Mouse (Mus musculus) kidney, embryonic 15.5 days (tissue): Measurements from ENCODE around the gene Hist2h2bb. TPM values are rescaled to one million over a fixed set of nuclear protein-coding genes. Genes with fewer than 3 reads are reported as not detected.
"Not testable (repeated sequence)": the region's sequence is repeated elsewhere in the genome, so short reads cannot be mapped to it uniquely, and the experiment has no call there.

ENCODE experiments used
- ATAC-seq: fragments of 200-750 bp; cut with Nextera tagmentation; replicated peaks from 2 replicates; pipeline ENCODE4 v1.8.0; 2017; ENCODE audit warnings: moderate TSS enrichment; ENCODE audit not compliant: low FRiP score
- H3K27ac ChIP-seq: fragments of 300-500 bp; sonication (generic); 2 replicates; pipeline ENCODE4 v1.5.1; 2015; ENCODE audit warnings: mild to moderate bottlenecking, inconsistent platforms
- H3K27me3 ChIP-seq: fragments of 300-500 bp; sonication (generic); 2 replicates; pipeline ENCODE4 v1.6.1; 2015; ENCODE audit warnings: inconsistent platforms
- H3K36me3 ChIP-seq: fragments of 300-500 bp; sonication (generic); 2 replicates; pipeline ENCODE4 v1.6.1; 2015; ENCODE audit warnings: inconsistent platforms
- H3K4me1 ChIP-seq: fragments of 300-500 bp; sonication (generic); 2 replicates; pipeline ENCODE4 v1.6.1; 2015; ENCODE audit warnings: inconsistent platforms
- H3K4me2 ChIP-seq: fragments of 300-500 bp; sonication (generic); 2 replicates; pipeline ENCODE4 v1.6.1; 2015; ENCODE audit warnings: moderate library complexity, mild to moderate bottlenecking, inconsistent platforms
- H3K4me3 ChIP-seq: fragments of 300-500 bp; sonication (generic); replicated peaks from 2 replicates; pipeline ENCODE4 v1.5.1; 2015; ENCODE audit warnings: mild to moderate bottlenecking, inconsistent platforms
- H3K9ac ChIP-seq: fragments of 300-500 bp; sonication (generic); 2 replicates; pipeline ENCODE4 v1.6.1; 2015; ENCODE audit warnings: mild to moderate bottlenecking, inconsistent platforms
- H3K9me3 ChIP-seq: fragments of 300-500 bp; sonication (generic); replicated peaks from 2 replicates; pipeline ENCODE4 v1.6.1; 2016; ENCODE audit warnings: inconsistent platforms
- WGBS: fragments of 180-500 bp; shearing (Covaris S2); methylation state at CpG from one replicate; pipeline ENCODE4 v1.1.7; 2015; ENCODE audit warnings: mixed read lengths; 5-methylcytosine and 5-hydroxymethylcytosine counted together
- polyA plus RNA-seq: library from polyadenylated mRNA; unstranded; fragments of >200 nt; fragmentation: Nextera tagmentation; extraction: Ambion mirVana; gene quantifications from 2 replicates; pipeline ENCODE4 v1.2.1, GENCODE M21; 2015

The Hist2h2bb gene
- 12.8 and 17.8 TPM in 2 replicates for polyA plus RNA-seq

- H3K4me1 ChIP-seq: peaks cover 16% of the 10 kb centered on the region
- peak; percentile 96 for ATAC-seq
- WGBS: under 1% methylated on average over 45 of the region's 45 CpGs
Observed at GRCm38 (mm10) chr3:96269511-96270474, at the start of gene Hist2h2bb. Hist2h2bb (plus strand) TSS chr3:96269752.

GRCm38 (mm10) chr3:96220131-96220764 lies 49.3 kb upstream of the Hist2h2bb start:
- not testable (repeated sequence) for H3K9me3 ChIP-seq
- under 1% methylated on average over 47 of the region's 47 CpGs for WGBS
- H3K4me2 ChIP-seq: peak overlapping the region; percentile 86

More at GRCm38 (mm10) chr3:96269511-96270474, at the start of gene Hist2h2bb:
- Histone ChIP-seq H3K27ac (peak within 1 kb of the TSS; percentile 98), H3K9ac (peak within 1 kb of the TSS; percentile 72), H3K4me2 (peak within 1 kb of the TSS; percentile 82), H3K9me3 (no peaks in the 10 kb centered on the region), H3K4me3 (peak within 1 kb of the TSS; percentile 56), H3K27me3 (no peaks in the 10 kb centered on the region), H3K36me3 (no peaks in the 10 kb centered on the region)

DNA sequence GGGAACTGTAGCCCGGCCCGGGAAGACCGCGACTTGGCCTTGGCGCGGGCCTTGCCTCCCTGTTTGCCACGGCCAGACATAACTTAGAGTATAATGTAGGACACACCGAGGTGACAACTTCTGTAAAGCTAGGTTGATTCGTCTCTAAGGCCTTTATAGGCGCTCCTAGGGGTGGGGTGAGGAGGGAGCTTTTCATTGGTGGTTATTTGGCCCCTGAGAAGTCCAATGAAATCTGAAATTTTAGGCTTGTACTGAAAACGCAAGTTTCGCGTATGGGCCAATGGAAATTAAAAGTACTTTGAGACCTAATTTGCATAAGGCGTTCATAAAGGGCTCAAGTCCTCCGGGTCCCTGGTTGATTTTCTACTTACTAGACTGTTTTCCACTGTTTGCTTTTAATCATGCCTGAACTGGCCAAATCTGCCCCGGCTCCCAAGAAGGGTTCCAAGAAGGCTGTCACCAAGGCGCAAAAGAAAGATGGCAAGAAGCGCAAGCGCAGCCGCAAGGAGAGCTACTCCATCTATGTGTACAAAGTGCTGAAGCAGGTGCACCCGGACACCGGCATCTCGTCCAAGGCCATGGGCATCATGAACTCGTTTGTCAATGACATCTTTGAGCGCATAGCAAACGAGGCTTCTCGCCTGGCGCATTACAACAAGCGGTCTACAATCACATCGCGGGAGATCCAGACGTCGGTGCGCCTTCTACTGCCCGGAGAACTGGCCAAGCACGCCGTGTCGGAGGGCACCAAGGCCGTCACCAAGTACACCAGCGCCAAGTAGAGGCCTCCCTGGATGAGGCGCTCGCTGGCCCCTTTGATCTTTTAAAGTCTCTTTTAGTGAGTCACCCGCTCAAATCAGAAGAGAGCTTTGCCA lies 48.5 kb upstream of the Hist2h2bb start, which contains the start of the genes Hist2h2ac and Hist2h2be:
Gene Hist2h2ac (minus strand): TSS at position 116 of the 875 bp plus-strand sequence.
Gene Hist2h2be (plus strand): TSS at position 355 of the 875 bp plus-strand sequence.
- Histone ChIP-seq H3K36me3 (no peaks in the 10 kb centered on the region), H3K9me3 (no peaks in the 10 kb centered on the region), H3K4me1 (peaks cover 46% of the 10 kb centered on the region), H3K4me3 (peak within 1 kb of the TSS; percentile 68), H3K27me3 (no peaks in the 10 kb centered on the region), H3K27ac (peak within 1 kb of the TSS; percentile 100), H3K9ac (peak within 1 kb of the TSS; percentile 92), H3K4me2 (peak within 1 kb of the TSS; percentile 86)
- ATAC-seq: peak; percentile 94
- WGBS: under 1% methylated on average over 43 of the region's 43 CpGs

More at GRCm38 (mm10) chr3:96220131-96220764, 49.3 kb upstream of the Hist2h2bb start:
- H3K4me3 ChIP-seq: peak overlapping the region; percentile 68
- peak overlapping the region; percentile 100 for H3K27ac ChIP-seq
- H3K9ac ChIP-seq: peak overlapping the region; percentile 92
- H3K27me3 ChIP-seq, H3K36me3 ChIP-seq: not testable (repeated sequence)
- peak; percentile 2; the same call in 1 of the 2 replicates for ATAC-seq
- peaks cover 41% of the 10 kb centered on the region for H3K4me1 ChIP-seq

DNA sequence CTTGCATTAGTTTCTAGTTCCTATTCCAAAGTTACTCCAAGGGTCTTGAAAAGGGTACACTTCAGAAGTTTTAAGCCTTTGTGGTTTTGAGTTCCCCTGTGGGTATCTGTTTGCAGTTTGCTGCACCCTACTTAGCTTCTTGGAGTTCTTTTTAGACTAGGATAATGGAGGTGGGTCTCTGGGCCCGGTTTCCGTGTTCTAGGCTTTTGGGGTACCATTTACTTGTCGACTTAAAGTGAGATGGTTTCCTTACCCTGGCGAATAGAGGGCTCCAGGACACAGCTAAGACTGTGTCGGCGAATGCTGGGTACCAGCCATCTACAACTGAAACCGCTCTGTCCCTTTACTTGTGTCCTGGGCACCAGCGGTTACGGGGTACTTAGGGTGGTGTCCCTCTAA lies 47.9 kb upstream of the Hist2h2bb start:
- WGBS: 21% methylated on average over 9 of the region's 9 CpGs
- no peaks in the 10 kb centered on the region for H3K36me3 ChIP-seq
- H3K9ac ChIP-seq: peak overlapping the region; percentile 64
- no peaks in the 10 kb centered on the region for H3K27me3 ChIP-seq
- H3K4me2 ChIP-seq: peak overlapping the region; percentile 86
- peaks cover 51% of the 10 kb centered on the region for H3K4me1 ChIP-seq
- H3K4me3 ChIP-seq: peak overlapping the region; percentile 68
- H3K9me3 ChIP-seq: no peaks in the 10 kb centered on the region
- H3K27ac ChIP-seq: peak overlapping the region; percentile 100
- ATAC-seq: no peak

GRCm38 (mm10) chr3:96222774-96223173 lies 46.8 kb upstream of the Hist2h2bb start:
- Histone ChIP-seq H3K9me3 (no peaks in the 10 kb centered on the region), H3K4me2 (peak overlapping the region; percentile 86), H3K9ac (0 out of 2 replicates have a peak overlapping the region, but pooled peaks have one; percentile 10), H3K36me3 (no peaks in the 10 kb centered on the region), H3K4me1 (peaks cover 60% of the 10 kb centered on the region), H3K27ac (0 out of 2 replicates have a peak overlapping the region, but pooled peaks have one; percentile 4), H3K4me3 (no peak overlapping the region; the same call in 1 of the 2 replicates), H3K27me3 (no peaks in the 10 kb centered on the region)
- ATAC-seq: no peak
- 94% methylated on average over 4 of the region's 4 CpGs for WGBS

DNA sequence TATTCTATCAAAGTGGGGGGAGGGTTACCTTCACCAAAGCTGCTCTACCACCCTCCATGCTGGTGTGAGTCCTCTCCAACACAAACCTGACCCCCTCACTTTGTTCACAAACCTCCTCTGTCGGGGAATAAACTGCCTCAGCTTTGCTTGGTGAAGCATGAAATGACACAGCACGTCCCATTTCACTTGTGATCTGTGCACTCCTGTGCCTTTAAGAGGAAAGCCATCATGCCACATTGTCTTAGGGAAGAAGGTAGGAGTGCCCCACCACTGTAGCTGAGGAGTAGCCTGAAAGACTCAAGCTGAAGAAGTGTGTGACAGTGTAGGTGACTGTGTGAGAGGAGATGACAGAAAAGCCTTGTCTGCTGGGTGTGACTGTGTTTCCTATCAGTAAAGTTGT lies 44.1 kb upstream of the Hist2h2bb start:
- H3K4me1 ChIP-seq: peaks cover 51% of the 10 kb centered on the region
- WGBS: 18% methylated on average over 2 of the region's 2 CpGs
- H3K27ac ChIP-seq: peak overlapping the region; percentile 39
- H3K4me2 ChIP-seq: peak overlapping the region; percentile 11; the same call in 1 of the 2 replicates
- no peak overlapping the region for H3K4me3 ChIP-seq
- H3K27me3 ChIP-seq: no peaks in the 10 kb centered on the region
- no peak for ATAC-seq
- H3K9ac ChIP-seq: no peak overlapping the region
- no peaks in the 10 kb centered on the region for H3K36me3 ChIP-seq
- no peaks in the 10 kb centered on the region for H3K9me3 ChIP-seq

- 61% methylated on average over 8 of the region's 8 CpGs for WGBS
- H3K4me2 ChIP-seq: no peak overlapping the region
- H3K9me3 ChIP-seq: no peaks in the 10 kb centered on the region
- no peaks in the 10 kb centered on the region for H3K27me3 ChIP-seq
- no peak overlapping the region for H3K27ac ChIP-seq
- H3K4me1 ChIP-seq: peaks cover 48% of the 10 kb centered on the region
- H3K9ac ChIP-seq: no peak overlapping the region
- no peaks in the 10 kb centered on the region for H3K36me3 ChIP-seq
- no peak overlapping the region for H3K4me3 ChIP-seq
- no peak for ATAC-seq
Observed at GRCm38 (mm10) chr3:96226695-96227648, 42.6 kb upstream of the Hist2h2bb start.

DNA sequence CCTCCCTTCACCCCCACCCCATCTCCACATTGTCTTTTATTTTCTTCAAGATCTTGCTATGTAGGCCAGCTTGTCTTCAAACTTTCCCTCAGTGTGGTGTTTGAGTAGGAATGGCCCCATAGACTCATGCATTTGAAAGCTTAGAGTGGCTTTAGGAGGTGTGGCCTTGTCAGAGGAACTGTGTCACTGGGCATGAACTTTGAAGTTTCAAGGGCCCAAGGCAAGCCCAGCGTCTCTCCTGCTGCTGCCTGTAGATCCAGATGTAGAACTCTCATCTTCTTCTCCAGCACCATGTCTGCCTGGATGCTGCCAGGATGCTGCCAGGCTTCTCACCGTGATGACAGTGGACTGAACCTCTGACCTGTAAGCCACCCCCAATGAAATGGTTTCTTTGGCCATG lies 40.7 kb upstream of the Hist2h2bb start:
- no peak overlapping the region for H3K4me3 ChIP-seq
- 62% methylated on average over 2 of the region's 2 CpGs for WGBS

DNA sequence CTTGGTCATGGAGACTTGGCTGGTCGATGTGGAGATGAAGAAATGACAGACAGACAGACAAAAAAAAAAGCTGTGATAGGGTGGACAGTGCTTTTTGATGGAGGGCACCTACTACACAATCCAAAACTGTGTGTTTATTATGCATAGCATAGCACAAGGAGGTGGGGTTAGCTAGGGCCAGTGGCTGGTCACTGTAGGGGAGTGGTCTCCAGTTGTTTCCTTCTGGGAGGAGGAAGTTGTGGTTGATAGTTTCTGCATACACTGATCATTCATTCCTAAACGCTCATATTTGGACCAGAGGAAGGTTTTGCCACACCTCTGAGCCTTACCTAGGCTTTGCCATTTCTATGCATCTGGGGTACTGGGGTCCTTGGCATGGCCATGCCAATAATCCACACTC lies 39.1 kb upstream of the Hist2h2bb start:
- no peak overlapping the region for H3K27ac ChIP-seq
- no peak overlapping the region for H3K9ac ChIP-seq
- peaks cover 21% of the 10 kb centered on the region for H3K4me1 ChIP-seq
- no peaks in the 10 kb centered on the region for H3K36me3 ChIP-seq
- H3K27me3 ChIP-seq: no peaks in the 10 kb centered on the region
- 78% methylated on average over 2 of the region's 2 CpGs for whole genome bisulfite sequencing
- H3K9me3 ChIP-seq: no peaks in the 10 kb centered on the region
- no peak for ATAC-seq
- H3K4me3 ChIP-seq: no peak overlapping the region
- no peak overlapping the region for H3K4me2 ChIP-seq

More for the DNA sequence above, 40.7 kb upstream of the Hist2h2bb start:
- Histone ChIP-seq H3K4me2 (no peak overlapping the region), H3K9me3 (no peaks in the 10 kb centered on the region), H3K27me3 (no peaks in the 10 kb centered on the region), H3K9ac (no peak overlapping the region), H3K27ac (no peak overlapping the region), H3K4me1 (peaks cover 32% of the 10 kb centered on the region), H3K36me3 (no peaks in the 10 kb centered on the region)
- ATAC-seq: no peak

DNA sequence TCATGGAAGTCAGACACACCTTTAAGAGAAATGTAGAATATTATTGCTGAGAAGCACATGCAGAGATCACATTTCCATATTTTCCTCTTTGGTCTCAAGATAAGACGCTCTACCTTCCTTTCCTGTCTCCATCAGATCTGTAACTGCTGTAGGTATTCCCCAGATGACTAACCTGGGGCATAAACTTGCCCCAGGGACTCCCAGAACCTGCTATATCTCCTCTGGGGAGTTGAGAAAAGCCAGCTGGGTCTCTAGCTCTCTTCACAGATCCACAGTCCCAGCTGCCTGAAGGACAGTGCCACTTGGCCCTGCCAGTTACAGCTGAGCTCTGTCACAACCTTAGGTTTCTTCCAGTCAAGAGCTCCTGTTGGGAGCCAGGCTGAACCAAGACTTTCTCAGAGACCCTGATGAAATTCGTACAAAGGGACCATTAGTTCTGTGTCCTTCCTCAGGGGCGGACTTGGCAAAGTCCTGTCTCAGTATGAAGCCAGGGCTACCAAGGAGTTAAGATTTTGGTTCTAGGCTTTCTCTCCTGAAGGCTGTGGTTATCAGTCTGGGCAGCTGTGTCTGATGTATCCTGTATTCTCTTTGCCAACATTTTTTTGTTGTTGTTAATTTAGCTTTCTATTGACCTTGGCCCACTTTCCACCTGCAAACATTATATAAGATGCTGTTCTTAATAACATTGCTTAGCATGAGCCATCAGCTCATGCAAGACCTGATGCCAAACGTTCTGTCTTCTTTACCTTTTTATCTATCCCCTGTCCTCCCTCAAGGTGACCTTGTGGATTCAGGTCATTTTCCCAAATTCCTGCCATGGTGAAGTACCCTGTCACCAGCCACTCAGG lies 38.4 kb upstream of the Hist2h2bb start:
- Histone ChIP-seq H3K27me3 (no peaks in the 10 kb centered on the region), H3K4me3 (no peak overlapping the region), H3K36me3 (no peaks in the 10 kb centered on the region), H3K4me2 (no peak overlapping the region), H3K9me3 (no peaks in the 10 kb centered on the region), H3K27ac (no peak overlapping the region), H3K4me1 (peaks cover 17% of the 10 kb centered on the region), H3K9ac (no peak overlapping the region)
- WGBS: 80% methylated on average over 4 of the region's 4 CpGs
- ATAC-seq: no peak
